Mouse (Mus musculus) liver, postnatal 0 days (tissue): ENCODE results near the gene Orc5. TPM values are rescaled to one million over a fixed set of nuclear protein-coding genes. Genes with fewer than 3 reads are reported as not detected.

Source experiments
- ATAC-seq: fragments of 200-750 bp; cut with Nextera tagmentation; 2 replicates; pipeline ENCODE4 v1.8.0; 2017; ENCODE audit warnings: mild to moderate bottlenecking, moderate library complexity
- DNase-seq: peaks from one replicate; pipeline ENCODE4 v3.0.0-alpha.2; 2016
- H3K27ac ChIP-seq: fragments of 300-500 bp; sonication (generic); 2 replicates; pipeline ENCODE4 v1.5.1; 2014; ENCODE audit warnings: antibody characterized with exemption, moderate library complexity, mild to moderate bottlenecking, low read depth
- H3K27me3 ChIP-seq: fragments of 300-500 bp; sonication (generic); 2 replicates; pipeline ENCODE4 v1.6.1; 2014; ENCODE audit warnings: low read length, control low read depth, mixed read lengths; ENCODE audit not compliant: insufficient read depth
- H3K36me3 ChIP-seq: fragments of 300-500 bp; sonication (generic); replicated peaks from 2 replicates; pipeline ENCODE4 v1.6.1; 2014; ENCODE audit warnings: mild to moderate bottlenecking, control low read depth, low read length, moderate library complexity, mixed read lengths; ENCODE audit not compliant: insufficient read depth
- H3K4me1 ChIP-seq: fragments of 300-500 bp; sonication (generic); 2 replicates; pipeline ENCODE4 v1.6.1; 2014; ENCODE audit warnings: antibody characterized with exemption, mild to moderate bottlenecking, control low read depth; ENCODE audit not compliant: insufficient read depth
- H3K4me2 ChIP-seq: fragments of 300-500 bp; sonication (generic); 2 replicates; pipeline ENCODE4 v1.6.1; 2014; ENCODE audit warnings: low read depth, mild to moderate bottlenecking, low read length, moderate library complexity, mixed read lengths
- H3K4me3 ChIP-seq: fragments of 300-500 bp; sonication (generic); 2 replicates; pipeline ENCODE4 v1.5.1; 2014; ENCODE audit warnings: low read depth, low read length
- H3K9ac ChIP-seq: fragments of 300-500 bp; sonication (generic); replicated peaks from 2 replicates; pipeline ENCODE4 v1.6.1; 2014; ENCODE audit warnings: mild to moderate bottlenecking, moderate library complexity
- H3K9me3 ChIP-seq: fragments of 300-500 bp; sonication (generic); 2 replicates; pipeline ENCODE4 v1.6.1; 2016; ENCODE audit warnings: mild to moderate bottlenecking, control low read depth, low read length, mixed read lengths
- CTCF ChIP-seq: sonication (generic); IDR thresholded peaks from 2 replicates; pipeline ENCODE4 v1.5.1; 2016; ENCODE audit warnings: antibody characterized with exemption, low read depth
- EP300 ChIP-seq: IDR thresholded peaks from 2 replicates; pipeline ENCODE4 v1.6.1; 2016; ENCODE audit warnings: antibody characterized with exemption, low read depth, mild to moderate bottlenecking
- WGBS: fragments of 180-500 bp; shearing (Covaris S2); extraction: QIAGEN DNeasy Blood & Tissue Kit; methylation state at CpG from one replicate; pipeline ENCODE4 v1.1.7; 2014; ENCODE audit not compliant: insufficient replicate concordance; 5-methylcytosine and 5-hydroxymethylcytosine counted together
- polyA plus RNA-seq: library from polyadenylated mRNA; unstranded; fragments of >200 nt; fragmentation: Nextera tagmentation; extraction: Ambion mirVana; gene quantifications from 2 replicates; pipeline ENCODE4 v1.2.1, GENCODE M21; 2015

The Orc5 gene
- polyA plus RNA-seq, 1 experiment from 2014 or later: 26.3 TPM

DNA sequence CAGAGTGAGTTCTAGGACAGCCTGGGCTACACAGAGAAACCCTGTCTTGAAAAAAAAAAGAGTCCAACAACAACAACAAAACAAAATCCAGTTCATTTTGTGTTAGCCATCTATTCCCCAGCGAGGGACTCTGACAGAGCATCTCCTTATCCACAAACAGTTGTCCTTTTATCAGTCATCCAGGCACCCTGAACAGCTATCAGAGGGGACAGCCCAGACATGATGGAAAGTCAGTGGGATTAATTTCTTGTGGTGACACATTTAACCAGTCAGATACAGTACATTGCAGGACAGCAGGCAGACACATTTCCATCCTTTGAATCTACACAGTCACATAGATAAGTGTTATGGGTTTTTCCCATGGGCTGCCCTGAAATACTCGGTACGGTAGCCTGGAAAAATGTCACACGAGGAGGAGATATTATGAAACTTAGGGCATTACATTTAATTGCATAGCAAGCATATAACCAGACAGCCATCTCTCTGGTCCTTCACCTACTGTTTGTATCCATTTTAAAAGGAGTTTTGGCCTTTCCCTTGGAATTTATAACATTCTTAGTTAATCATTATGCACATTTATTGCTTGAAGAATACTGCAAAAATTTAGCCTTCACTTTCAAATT, 7.4 kb upstream of the Orc5 start:
- no peaks in the 10 kb centered on the region for H3K36me3 ChIP-seq
- no peak overlapping the region; the same call in 1 of the 2 replicates for H3K4me3 ChIP-seq
- H3K4me1 ChIP-seq: peaks cover 7% of the 10 kb centered on the region; the same call in 1 of the 2 replicates
- no peak overlapping the region for H3K9ac ChIP-seq
- TF ChIP-seq EP300 (peak; percentile 95), CTCF (no peak)
- H3K27ac ChIP-seq: peak overlapping the region; percentile 7; the same call in 1 of the 2 replicates
- H3K27me3 ChIP-seq: no peaks in the 10 kb centered on the region
- DNase-seq (no peak), ATAC-seq (peak; percentile 86)
- 63% methylated on average over 4 of the region's 4 CpGs for WGBS
- H3K9me3 ChIP-seq: no peaks in the 10 kb centered on the region; the same call in 1 of the 2 replicates
- H3K4me2 ChIP-seq: peak overlapping the region; percentile 47

DNA sequence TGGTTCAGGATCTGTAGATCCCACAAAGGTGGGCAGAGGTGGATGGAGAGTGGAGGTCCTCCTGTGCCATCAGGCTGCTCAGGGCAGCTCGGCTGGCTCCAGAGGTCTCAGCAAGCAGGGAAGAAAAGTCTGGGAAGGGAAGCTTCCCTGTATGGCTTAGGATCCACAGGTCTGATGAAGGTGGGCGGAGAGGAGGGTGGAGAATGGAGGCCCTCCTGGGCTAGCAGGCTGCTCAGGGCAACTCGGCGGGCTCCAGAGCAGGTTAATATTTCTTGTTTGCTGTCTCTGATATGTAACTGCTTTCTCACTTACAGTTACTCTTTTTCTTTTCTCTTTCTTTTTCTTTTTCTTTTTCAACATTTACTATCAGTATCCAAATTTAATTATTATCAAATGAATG, 6.5 kb upstream of the Orc5 start:
- no peak overlapping the region for H3K4me3 ChIP-seq
- no peak for TF ChIP-seq EP300
- TF ChIP-seq CTCF: no peak
- 81% methylated on average over 4 of the region's 4 CpGs for WGBS
- no peaks in the 10 kb centered on the region for H3K36me3 ChIP-seq
- ATAC-seq: no peak
- no peak for DNase-seq
- peaks cover 7% of the 10 kb centered on the region; the same call in 1 of the 2 replicates for H3K4me1 ChIP-seq
- peak overlapping the region; percentile 7; the same call in 1 of the 2 replicates for H3K27ac ChIP-seq
- H3K4me2 ChIP-seq: no peak overlapping the region
- H3K27me3 ChIP-seq: no peaks in the 10 kb centered on the region
- H3K9me3 ChIP-seq: no peaks in the 10 kb centered on the region; the same call in 1 of the 2 replicates
- no peak overlapping the region for H3K9ac ChIP-seq

DNA sequence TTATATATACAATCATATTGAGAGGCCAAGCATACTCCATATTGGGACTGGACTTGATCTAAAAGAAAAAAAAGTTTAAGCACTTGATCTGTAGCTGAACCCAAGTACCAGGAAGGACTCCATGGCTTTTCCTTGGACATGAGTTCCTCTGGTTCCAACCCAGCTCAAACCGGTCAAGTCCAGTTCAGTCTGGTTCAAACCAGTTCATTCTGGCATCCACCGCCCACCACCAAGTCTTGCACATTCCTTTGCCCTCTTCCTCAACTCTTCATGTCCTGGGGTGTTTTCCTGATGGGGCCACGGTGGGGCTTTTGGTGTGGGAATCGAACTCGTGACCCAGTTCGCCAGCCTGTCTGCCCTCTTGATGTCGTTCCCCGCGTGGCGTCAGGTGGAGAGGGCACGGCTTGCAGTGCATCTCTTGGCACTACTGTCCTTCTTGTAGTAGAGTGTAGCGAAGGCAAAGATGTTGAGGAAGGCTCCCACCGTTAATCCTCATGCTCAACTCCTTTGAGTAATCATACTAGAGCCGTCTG, 2.1 kb upstream of the Orc5 start:
- Histone ChIP-seq H3K9me3 (no peaks in the 10 kb centered on the region; the same call in 1 of the 2 replicates), H3K4me2 (no peak overlapping the region), H3K27me3 (no peaks in the 10 kb centered on the region), H3K27ac (no peak overlapping the region), H3K4me1 (peaks cover 23% of the 10 kb centered on the region), H3K4me3 (no peak overlapping the region), H3K9ac (no peak overlapping the region), H3K36me3 (peaks cover 4% of the 10 kb centered on the region; the same call in 1 of the 2 replicates)
- ATAC-seq: no peak
- WGBS: 93% methylated on average over 14 of the region's 14 CpGs
- DNase-seq: no peak
- TF ChIP-seq CTCF (no peak), EP300 (no peak)

DNA sequence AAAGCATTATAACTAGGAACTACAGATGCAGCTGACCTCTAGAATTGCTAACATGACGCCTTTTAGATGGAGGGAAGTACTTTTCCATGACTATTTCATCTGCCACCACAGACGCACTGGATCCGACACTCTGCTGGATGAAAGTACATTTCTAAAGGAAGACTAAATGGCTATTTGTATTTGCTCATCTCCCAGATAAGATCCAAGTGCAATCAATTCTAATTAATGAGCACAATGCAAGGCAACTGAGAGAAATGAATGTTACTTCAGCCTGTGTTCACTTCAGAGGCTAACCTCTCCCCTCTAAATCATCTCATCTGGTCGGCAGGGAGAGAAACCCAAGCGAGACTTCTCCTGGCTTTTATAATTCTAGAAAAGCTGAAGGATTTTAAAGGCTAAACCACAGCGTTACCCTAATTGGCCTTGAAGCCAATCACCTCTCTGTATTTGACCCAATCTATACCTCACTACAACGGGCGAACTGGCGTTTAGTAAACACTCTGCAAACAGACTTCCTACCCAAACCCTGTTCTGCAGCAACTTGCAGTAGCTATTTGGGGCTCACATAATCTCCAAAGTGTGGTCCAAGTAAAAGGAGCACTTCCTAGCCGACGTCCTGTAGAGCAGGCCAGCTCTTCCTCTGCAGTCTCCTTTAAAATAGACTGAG, 730 bp downstream of the Orc5 start:
- DNase-seq (no peak), ATAC-seq (peak; percentile 38)
- peak overlapping the region; percentile 94 for H3K27ac ChIP-seq
- H3K9me3 ChIP-seq: no peaks in the 10 kb centered on the region
- no peak for TF ChIP-seq CTCF
- peaks cover 25% of the 10 kb centered on the region for H3K4me1 ChIP-seq
- peaks cover 28% of the 10 kb centered on the region for H3K36me3 ChIP-seq
- peak overlapping the region; percentile 85 for H3K4me2 ChIP-seq
- no peaks in the 10 kb centered on the region for H3K27me3 ChIP-seq
- 1% methylated on average over 11 of the region's 11 CpGs for WGBS
- peak overlapping the region; percentile 66 for H3K4me3 ChIP-seq
- H3K9ac ChIP-seq: peak overlapping the region; percentile 67

DNA sequence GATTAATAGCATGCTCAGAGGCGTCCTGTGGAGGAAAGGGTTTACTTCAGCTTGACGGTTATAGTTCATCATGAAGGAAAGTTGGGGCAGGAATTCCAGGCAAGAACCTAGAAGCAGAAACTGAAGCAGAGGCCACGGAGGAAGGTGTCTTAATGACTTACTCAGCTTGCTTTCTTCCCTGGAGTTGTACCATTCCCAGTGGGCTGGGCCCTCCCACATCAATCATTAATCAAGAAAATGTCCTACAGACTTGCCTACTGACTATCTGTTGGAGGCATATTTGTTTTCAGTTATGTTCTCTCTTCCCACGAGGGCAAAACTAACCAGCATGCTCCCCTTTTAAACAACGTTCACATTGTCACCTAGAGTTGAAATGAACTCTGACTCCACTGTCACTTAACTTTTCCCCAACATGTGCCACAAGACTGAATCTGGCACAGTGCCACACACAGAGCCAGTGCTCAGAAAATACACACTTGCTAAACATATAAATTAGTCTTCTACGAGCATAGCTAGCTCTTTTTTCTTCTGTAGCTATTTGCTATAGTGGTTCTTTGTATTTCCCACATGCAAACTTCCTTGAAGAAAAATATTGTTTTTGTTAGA, 1.6 kb downstream of the Orc5 start:
- Histone ChIP-seq H3K4me2 (peak overlapping the region; percentile 85), H3K9me3 (no peaks in the 10 kb centered on the region), H3K36me3 (peaks cover 34% of the 10 kb centered on the region), H3K4me3 (peak overlapping the region; percentile 66), H3K27me3 (no peaks in the 10 kb centered on the region), H3K27ac (peak overlapping the region; percentile 94), H3K9ac (peak overlapping the region; percentile 45; the same call in 1 of the 2 replicates), H3K4me1 (peaks cover 25% of the 10 kb centered on the region)
- TF ChIP-seq CTCF: no peak
- TF ChIP-seq EP300: no peak
- ATAC-seq (no peak), DNase-seq (peak; percentile 48)
- WGBS: 49% methylated on average over 6 of the region's 6 CpGs

DNA sequence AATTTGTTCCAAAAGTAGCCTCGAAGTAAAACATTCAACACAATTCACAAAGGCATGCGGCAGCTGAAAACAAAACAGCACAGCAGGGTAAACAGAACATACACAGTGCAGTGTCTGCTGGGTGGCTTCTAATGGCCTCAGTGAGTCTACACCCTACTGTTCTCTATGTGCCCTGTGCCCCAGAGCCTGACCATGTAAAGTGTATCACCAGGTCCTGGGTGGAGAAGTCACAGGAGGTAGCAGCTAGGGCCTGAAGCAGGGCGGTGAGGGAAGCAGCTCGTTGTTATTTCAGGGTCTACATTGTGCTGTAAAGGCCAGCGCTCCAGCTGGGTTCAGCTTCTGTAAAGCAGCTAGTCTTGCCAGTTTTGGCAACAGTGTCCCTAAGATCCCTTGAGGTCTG, 3.7 kb downstream of the Orc5 start:
- ATAC-seq (no peak), DNase-seq (no peak)
- peaks cover 40% of the 10 kb centered on the region for H3K36me3 ChIP-seq
- H3K4me2 ChIP-seq: peak overlapping the region; percentile 51
- TF ChIP-seq CTCF: no peak
- no peak for TF ChIP-seq EP300
- H3K27me3 ChIP-seq: no peaks in the 10 kb centered on the region
- H3K4me3 ChIP-seq: no peak overlapping the region
- H3K27ac ChIP-seq: 0 out of 2 replicates have a peak overlapping the region, but pooled peaks have one; percentile 26
- H3K9ac ChIP-seq: 0 out of 2 replicates have a peak overlapping the region, but pooled peaks have one; percentile 16
- peaks cover 25% of the 10 kb centered on the region for H3K4me1 ChIP-seq
- WGBS: 75% methylated on average over 5 of the region's 5 CpGs
- H3K9me3 ChIP-seq: no peaks in the 10 kb centered on the region
